Comparison of ENCODE assay signal across 22 mouse cellular contexts in the genomic region with DNA sequence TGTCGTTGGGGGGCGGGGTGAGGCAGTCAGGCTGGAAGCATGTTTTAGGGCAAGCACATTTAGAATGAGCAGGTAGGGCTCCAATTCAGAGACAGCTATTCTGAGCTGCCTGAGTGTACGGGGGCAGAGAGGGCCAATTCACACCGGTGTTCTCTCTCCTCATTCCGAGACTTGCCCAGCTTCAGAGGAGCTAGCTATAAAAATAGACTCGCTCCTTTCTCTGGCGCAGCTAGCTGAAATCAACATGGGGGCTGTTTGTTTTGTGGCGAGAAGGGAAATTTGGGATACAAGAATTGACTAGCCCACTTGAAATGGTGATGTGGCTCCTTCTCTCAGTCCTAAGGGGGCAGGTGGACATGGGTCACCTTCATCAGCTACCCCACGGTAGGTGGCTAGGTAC.
DNase-seq lines count a peak whose midpoint lies in the region; ATAC-seq lines count a peak whose summit lies in the region.
"Had no signal": no experiment of that assay in that cellular context is flagged by ENCODE, and none has a peak within 500 bp of the region (broad histone marks: within the 10 kb centered on the region; RNA-seq: fewer than 3 reads in every experiment).

No protein-coding gene starts in this region.

- peak; percentile 41 for ATAC-seq in frontal cortex, adult (ENCODE audit: low TSS enrichment)
- ATAC-seq: activated CD4-positive, CD25-positive, alpha-beta regulatory T cell, adult 4 months; CD4-positive, CD25-positive, alpha-beta regulatory T cell, adult 4 months; forebrain, embryonic 14.5 days; forebrain, embryonic 16.5 days; Patski had no signal

- DNase-seq in cerebellum, postnatal 10 days, result peak; percentile 34 to 43
- DNase-seq in cerebellum, adult 9-10 months, result no peak
- no peak for DNase-seq in frontal cortex, postnatal 36 days (ENCODE audit: low spot score in 2 of 2)
- DNase-seq in right cerebral cortex, adult 18-20 months, result peak; percentile 26
- no peak for DNase-seq in right cerebral cortex, postnatal 14 days
- peak; percentile 64 for DNase-seq in brain, adult 2 months (ENCODE audit: low read depth, low spot score)
- DNase-seq in thymus, postnatal 4 days, result no peak
- DNase-seq: adrenal gland, adult 8-10 months; adrenal gland, postnatal 14 days; adrenal gland, postnatal 36 days; B cell, adult 2 months; cerebellum, adult 11-12 months; cerebellum, adult 2 months; cerebellum, adult 9-11 months; cerebellum, postnatal 36 days; embryo, embryonic 11 days had no signal

Comparison
In these comparisons a context has a peak if more than half of its experiments do, and no peak if none do; other contexts are left out.
1. DNase-seq: peak in cerebellum, postnatal 10 days (2 of 2), right cerebral cortex, adult 18-20 months (single experiment) and brain, adult 2 months (single experiment); none in cerebellum, adult 9-10 months (single experiment), frontal cortex, postnatal 36 days (0 of 2), right cerebral cortex, postnatal 14 days (single experiment) and thymus, postnatal 4 days (single experiment).